Mouse (Mus musculus): ENCODE results near the gene Edaradd.
"Not testable (repeated sequence)": the region's sequence is repeated elsewhere in the genome, so short reads cannot be mapped to it uniquely, and the experiment has no call there.

Edaradd gene

DNA sequence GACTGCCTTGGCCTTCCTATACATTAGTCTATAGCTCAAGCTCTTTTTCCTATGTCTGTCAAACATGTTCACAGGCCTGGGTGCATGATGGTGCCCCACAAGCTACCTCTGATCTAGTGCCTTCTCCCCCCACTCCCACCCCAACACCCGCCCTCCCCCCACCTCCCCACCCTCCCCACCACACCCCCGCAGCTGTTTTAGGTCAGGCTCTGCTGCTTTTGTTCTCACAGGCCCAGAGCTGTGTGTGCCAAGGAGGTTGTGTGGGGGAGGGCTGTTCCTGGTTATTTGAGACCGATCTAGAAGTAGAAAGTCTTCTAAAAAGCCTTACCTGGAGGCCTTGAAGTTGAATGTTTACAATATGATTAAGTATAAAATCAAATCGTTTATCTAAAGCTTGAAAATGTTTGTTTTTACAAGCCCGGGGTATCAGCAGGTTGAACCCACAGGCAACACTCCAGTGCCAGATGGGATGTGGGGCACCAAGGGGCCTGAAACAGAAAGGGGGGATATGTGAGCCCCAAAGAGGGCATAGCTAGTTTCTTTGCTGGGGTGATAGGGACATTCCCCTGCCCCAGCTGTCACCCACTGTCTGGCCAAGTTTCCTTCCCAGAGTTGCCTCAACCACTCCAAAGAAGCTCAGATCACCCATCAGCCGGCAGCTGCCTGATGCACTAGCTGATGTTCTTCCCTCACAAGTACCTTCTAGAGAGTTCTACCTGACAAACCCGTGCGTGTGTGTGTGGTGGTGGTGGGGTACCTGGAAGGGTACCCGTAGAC is 8.9 kb downstream of the Edaradd start:
- no peak for DNase-seq

DNA sequence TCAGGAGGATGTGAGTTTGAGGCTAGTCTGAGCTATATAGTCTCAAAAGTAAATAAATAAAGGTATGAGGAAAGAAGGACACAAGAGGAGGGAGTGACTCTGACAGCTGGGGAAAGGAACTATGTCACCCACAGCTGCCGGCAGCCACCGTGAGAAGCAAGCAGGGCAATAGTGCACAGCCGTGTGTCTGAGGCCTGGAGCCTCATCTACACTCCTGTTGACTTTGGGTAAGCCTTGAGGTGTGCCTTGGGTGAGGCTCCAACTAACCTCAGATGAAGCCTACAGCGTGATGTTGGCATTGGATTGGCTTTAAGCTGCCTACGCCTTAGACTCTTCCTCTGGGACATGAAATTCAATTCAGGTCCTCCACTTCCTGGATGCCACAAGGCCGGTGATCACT is 10.2 kb downstream of the Edaradd start:
- DNase-seq = no peak

DNA sequence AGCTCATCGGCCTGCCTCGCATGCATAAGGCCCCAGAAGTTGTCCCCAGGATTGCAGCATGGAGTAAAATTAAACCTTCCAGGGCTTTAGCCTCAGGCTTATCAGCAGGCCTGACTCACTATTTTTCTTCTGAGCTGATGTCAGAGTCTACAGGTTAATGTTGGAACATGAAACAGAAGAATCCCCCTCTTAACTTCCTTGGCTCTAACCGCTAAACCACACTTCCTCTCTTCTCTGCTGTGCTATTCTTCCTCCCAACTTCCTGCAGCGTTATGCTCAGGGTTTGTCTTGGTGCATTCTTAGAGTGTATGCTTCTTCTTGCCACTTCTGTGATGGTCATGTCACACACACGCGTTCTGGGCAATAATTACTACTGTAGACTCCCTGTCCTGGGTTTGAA is 12.8 kb downstream of the Edaradd start:
- DNase-seq = no peak

DNA sequence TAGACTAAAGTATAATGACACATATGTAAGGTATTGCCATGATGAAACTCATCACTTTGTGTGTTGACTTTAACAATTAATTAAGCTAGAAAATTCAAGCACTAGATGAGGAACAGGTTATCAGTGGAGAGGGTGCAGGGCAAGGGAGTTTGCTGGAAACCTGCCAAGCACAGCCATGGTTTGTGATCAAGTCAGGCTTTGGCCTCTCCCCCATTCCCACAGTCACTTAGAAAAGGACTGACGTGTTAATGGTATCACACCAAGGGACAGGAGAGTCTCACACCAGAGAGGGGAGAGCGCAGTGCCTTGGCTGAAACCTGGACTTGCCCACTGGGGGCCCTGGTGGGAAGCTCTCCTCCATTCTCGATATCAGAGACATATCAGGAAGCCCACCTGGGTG is 14.9 kb downstream of the Edaradd start:
- no peak for DNase-seq

DNA sequence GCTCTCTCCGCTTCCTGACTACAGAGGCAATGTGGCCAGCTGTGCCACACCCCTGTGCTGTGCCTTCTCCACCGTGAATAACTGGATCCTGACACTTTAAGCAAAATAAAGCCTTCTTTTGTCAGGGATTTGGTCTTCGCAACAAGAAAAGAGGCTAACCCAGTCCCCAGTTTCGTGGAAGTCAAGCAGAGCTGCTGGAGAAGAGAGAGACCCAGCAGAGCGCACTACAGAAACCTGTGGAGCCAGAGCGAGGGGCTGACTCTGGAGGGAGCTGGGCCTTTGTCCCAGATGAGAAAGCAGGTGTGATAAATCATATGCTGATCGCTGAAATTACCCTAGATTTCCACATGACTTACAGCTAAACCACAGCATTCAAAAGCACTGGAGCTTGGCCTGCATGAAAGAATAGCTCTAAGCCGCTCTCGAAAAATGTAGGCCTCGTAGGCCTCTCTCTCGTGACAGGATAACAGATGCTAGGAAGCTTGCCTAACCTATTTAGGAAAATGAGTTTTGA is 16.9 kb downstream of the Edaradd start:
- DNase-seq = no peak

DNA sequence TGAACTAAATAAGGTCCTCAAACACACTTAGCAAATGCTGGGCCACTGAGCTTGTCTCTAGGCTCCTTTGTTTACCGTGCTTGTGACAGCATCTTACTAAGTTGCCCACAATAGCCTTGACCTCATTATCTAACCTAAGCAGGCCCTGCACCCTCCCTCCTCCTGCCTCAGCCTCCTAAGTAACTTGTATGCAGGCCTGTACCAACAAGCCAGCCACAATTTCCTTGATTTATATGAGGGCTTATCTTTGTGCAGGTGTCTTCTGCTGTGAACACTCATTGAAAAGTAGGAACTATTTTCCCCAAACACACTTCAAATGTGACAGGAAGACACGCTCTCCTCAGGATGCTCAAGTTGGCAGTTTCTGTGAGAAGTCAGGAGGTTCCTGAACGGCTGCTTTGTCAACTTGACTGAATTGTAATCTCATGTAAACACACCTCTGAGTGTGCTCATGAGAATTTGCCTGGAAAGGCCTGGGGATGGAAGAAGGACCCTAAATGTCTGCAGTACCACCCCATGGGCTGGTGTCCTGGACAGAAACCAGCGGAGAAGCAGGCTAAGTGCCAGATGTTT is 17.5 kb downstream of the Edaradd start:
- DNase-seq = no peak

DNA sequence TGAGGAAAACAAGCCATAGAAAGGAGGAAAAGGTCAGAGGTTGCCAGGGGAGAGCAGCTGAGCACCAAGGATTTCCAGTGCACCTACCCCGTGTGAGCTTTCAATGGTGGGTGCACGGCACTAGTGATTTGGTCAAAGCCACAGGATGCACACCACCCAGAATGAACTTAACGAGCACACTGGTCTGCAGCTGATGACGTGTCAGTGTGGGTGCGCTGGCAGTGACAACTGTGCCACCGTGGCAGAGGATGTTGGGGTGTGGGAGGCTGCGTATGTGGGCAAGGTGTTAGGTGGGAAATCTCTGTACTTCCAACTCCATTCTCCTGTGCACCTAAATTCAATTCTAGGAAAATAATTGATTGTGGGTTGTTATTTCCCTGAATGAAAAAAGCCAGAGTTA is 21.1 kb downstream of the Edaradd start:
- DNase-seq = no peak

DNA sequence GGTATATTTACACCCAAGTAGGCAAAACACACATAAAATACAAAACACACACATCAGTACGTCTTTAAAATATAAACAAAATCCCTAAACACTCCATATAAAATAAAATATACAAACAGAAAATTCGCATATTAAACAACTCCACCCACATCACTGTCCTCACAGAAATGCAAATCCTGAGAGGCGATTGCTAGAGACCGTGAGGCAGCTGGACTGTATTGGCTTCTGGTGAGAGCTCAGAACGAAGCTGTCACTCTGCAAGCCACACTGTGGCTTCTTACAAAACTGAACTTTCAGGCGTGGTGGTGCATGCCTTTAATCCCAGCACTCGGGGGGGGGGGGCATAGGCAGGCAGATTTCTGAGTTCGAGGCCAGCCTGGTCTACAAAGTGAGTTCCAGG is 22.4 kb downstream of the Edaradd start:
- no peak for DNase-seq

DNA sequence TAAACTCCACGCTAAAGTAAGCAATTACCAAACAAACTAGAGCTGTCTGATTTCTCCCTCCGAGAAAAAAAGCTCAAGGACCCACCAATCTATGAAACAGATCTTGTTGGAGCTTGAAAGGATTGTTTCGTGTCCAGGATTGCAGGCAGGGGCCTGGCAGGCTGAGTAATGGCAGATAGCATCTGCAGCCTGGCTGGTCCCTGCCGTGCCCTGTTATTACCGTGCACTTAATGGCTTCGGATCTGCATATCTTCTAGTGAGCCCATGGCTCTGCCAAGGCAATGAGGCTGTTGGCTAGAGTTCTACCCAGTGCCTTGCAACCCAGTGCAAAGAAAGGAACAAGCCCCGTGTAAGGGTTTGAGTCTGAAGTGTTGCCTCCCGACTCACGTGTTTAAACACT is 25.5 kb downstream of the Edaradd start:
- DNase-seq = no peak

DNA sequence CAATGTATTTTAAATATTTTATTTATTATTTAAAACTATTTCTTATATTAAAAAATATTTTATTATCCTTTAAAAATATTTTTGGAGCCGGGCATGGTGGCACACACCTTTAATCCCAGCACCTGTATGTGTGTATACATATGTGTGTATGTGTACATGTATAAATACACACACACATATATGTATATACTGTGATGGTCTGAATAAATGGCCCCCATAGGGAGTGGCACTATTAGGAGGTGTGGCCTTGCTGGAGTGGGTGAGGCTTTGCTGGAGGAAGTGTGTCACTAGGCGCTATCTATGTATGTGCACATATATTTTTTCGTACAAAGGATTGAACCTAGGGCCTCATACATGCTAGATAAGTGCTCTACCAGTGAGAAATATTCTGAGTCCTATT is 27.7 kb downstream of the Edaradd start:
- DNase-seq = no peak

DNA sequence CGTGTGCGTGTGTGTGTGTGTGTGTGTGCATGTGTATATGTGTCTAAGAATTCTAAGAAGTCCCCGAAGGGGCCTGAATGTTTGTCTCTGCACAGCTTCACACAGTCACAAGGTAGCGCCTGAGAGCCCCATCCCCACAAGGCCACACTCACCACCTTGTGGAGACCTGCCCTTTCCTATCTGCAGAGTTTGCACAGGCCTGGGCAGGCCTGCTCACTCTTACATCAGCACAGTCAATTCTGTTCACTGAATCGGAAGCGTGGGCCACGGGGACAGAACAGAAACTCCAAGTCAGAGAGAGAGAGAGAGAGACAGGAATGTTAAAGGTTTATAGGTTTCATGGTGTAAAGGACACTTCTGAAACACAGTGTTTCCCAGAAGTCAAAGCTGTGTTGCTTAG is 34.6 kb downstream of the Edaradd start:
- DNase-seq = no peak

DNA sequence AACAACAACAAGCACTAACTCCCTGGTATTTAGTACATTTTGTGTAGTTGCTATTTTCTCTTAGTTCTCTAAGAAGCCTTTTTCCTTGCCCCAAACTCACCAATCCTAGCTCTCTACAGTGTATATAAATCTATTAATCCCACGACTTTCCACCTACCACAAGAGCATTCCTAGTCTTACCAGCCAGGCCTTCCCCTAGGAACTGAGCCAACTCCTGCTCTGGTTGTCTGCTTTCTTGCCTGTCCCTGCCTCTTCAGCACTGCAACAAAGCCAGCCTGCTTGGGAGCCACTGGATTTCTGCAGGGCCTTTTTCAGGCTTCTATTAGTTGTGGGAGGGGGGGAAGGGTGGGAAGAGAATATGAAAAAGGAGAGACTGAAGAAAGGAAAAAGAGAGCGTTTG is 35.0 kb downstream of the Edaradd start:
- DNase-seq = no peak

DNA sequence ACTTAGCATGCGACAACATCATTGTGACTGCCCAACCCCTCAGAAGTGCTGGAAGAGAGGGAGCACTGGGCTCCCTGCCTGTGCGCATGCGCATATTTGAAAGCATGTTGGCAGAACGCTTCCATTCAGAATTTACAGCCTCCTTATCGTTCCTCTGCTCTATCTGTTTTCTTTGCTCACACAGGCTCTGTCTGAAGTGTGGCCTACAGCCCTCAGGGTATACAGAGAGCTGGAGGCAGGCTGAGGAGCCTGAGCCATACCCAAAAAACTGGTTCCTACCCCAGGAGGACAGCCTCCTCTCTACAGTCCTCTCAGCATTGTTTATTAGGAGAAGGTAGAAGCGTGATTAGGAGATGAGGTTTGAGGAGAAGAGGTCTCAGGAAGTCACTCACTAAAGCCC is 40.4 kb downstream of the Edaradd start:
- DNase-seq = no peak

DNA sequence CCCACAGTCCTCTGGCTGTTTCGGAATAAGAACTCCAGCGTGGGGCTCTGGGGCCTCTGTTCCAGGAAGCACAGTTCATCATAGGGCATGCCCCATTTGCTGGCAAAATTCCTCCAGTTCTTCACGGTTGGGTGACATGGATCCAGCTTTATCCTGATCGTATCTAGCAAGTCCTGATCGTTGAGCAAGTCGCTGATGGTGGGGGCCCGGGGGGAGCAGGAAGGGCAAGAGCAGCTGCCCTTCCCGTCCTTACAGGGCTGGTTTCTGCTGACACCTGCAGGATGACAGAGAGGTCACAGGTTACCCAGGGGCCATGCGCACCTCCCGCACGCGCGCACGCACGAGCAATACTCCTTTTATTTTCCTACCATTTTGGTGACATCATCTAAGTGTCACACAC is 41.9 kb downstream of the Edaradd start:
- no peak for DNase-seq

DNA sequence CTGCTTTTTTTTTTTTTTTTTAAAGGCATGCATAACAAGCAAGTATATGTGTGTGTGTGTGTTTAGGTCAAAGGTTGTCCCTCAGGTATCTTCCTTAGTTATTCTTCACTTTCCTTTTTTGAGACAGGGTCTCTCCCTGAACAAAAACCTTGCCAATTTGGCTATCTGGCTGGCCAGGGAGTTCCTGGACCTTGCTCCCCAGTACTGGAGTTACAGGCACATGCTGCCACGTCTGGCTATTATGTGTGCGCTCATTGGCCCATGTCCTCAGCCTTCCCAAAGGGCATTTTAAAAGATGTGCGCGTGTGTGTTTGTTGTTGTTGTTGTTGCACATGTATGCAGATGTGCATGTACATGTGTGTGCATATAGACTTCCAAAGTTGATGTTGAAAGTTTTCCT is 43.4 kb downstream of the Edaradd start:
- no peak for DNase-seq

DNA sequence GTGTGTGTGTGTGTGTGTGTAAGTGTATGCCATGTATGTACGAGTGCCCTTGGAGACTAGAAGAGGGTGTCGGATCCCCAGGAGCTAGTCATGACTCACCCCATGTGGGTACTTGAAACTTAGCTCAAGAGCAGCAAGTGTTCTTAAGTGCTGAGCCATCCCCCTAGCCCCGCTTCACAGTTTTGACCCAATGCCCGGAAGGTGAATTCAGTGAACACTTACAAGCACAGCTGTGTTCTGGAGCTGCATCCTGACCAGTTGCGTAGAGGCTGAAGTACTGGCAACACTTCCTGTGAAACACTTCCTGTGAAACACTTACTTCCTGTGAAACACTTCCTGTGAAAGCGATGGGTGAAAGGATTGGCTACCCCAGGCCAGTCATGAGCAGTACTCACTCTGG is 45.0 kb downstream of the Edaradd start:
- peak; percentile 64 for DNase-seq

DNA sequence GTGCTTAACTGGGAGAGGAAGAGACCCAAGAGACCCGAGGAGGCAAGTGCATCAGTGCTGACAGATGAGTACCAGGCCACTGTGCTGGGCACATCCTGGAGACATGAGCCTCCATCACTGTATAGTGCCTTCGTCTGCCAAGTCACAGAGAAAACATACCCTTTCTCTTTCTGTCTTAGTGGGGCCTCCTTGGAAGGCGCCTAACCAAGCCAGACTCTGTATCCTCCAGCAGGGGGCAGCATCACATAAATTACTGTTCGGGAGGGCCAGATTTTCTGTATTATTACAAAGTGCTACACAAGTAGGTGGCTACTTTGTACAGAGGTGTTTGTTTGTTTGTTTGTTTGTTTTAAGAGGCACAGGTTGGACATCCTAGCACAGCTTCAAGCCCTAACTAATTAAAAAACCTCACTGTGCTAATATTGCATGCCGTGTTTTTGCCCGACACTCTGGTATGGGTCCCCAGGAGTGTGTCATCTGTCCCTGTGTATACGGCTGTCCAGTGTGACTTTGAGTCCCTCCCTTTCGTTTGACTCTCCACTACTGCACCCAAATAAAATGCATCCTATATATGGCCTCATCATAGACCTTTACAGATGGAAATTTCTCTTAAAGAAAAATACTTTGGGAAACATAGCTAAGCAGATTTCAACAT is 46.4 kb downstream of the Edaradd start:
- peak; percentile 83 for DNase-seq

DNA sequence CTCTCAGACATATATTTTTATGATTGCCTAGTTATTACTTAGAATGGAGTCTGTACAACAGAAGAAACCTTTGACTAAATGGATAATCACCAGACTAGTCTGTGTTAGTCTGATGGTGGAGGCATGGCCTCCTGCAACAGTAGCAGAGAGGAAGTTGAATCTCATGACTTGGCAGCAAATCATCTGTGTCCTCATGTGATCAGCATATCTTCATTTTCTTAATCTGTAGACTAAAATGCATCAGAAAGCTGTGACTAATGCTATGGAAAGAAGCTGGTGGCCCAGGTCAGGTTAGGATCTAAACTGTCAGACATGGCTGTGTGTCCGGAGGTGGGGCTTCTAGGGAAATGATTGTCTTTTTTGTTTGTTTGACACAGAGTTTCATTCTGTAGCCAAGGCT is 51.8 kb downstream of the Edaradd start:
- DNase-seq = peak; percentile 8

DNA sequence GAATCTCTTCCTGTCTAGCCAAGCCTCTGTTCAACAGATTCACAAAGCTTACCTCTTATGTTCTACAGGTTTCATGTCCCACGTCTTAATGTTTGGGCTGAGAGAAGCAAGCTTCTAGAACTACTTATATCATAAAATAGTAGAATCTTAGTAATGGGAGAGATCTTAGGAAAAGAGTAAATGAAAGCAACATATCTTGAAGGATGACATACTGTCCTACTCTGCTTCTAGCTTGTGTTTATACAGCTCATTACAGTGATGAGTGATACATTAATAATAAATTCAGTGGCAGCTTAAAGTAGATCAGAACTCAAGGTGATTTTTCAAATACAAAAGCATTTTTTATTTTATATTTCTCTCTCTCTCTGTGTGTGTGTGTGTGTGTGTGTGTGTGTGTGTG is 55.4 kb downstream of the Edaradd start, which contains the start of gene Lgals8:
Gene Lgals8, minus strand, starts transcription at position 101 of the 400 bp plus-strand sequence.
- no peak for DNase-seq

DNA sequence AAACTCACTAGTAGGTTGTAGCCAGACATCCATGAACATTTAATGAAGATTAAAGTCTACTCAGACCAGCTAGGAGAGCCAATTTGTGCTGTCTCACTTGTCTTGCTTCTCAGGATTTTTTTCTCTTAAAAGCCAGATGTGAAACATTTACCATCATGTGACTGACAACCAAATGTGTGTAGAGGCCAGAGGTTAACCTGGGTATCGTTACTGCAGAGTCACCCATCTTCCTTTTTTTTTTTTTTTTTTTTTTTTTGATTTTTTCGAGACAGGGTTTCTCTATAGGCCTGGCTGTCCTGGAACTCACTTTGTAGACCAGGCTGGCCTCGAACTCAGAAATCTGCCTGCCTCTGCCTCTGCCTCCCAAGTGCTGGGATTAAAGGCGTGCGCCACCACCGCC is 56.1 kb downstream of the Edaradd start:
- DNase-seq = not testable (repeated sequence)

DNA sequence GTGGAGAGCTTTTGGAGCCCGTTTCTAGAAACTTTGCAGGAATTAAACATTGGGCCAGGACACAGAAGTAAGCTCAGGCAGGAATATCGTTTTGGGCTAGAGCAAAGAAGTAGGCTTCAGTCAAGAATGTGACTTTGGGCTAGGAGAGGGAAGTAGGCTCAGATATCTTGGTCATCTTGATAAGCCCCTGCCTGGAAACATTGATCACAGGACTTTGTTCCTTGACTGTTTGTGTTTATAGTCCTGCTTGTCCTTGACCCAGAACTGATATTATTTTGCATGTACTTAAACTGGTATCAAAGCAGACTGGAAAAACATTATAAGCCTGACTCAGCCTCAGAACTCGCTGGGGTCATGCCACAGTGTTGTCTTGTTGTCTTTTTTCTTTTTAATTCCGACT is 57.6 kb downstream of the Edaradd start:
- no peak for DNase-seq

DNA sequence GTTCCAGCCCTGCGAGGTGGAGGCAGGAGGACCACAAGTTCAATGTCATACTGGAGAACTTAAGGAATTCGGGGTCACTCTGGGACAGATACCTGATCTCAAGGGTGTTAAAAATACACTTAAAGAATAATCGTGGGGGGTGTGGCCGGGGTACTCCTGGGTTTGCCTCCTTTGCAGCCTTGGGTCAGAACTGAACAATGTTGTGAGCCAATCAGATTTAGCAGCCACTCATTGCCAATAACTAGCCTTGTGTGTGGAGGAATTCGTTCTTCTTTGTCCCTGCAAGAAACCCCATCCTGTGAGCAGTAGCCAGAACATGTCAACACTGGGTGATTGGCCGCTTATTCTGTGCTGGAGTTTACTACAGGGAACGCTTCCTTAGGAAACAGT is 58.5 kb downstream of the Edaradd start:
- no peak for DNase-seq

DNA sequence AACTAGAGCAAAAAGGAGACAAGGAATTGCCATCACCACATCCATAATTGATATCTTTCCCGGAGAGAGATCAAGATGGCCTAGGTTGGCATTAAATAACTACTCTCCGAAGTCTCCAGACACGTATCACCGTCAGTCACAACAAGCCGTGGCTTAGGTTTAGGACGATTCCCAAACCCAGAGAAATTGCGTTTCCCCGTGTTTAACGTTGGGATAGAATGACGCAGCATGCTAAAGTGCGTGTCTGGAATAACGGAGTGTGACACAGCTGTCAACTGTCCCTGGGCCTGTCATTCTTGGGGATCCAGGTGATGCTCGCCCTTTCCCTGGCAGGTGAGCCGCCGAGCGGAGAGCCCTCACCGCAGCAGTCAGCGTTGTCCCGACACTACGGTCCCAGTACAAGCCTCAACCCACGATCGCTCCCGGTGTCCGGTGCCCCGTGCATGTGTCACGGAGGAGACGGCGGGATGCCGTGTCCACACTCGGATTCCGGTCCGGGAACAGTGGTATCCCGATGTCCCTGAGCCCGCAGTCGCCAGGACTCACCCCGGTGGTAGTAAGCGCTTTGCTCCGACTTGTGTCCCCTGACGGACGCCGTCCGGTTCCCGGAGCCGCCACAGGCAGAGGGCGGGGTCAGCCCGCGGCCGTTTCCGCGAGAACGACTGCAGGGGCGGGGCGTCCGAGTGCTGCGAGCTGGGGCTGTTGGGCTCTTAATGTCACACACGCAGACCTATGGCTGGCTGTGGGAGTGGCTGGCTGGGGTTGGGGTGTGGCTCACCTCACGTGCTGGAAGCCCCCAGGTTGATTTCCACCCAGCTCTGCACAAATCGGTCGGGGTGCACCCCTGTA is 59.1 kb downstream of the Edaradd start:
- peak; percentile 98 for DNase-seq

All from lung, postnatal 10 days (tissue).